Mouse (Mus musculus) megakaryocyte progenitor cell, adult 5-6 weeks (primary cell): ENCODE data around the gene Galt. TPM values are rescaled to one million over a fixed set of nuclear protein-coding genes. Genes with fewer than 3 reads are reported as not detected.
A peak's percentile ranks its signal among the peaks of the same experiment; 100 is the strongest.
"Not testable (repeated sequence)": the region's sequence is repeated elsewhere in the genome, so short reads cannot be mapped to it uniquely, and the experiment has no call there.

Experiments used
- ATAC-seq: replicated peaks from 2 replicates; pipeline ENCODE4 v1.8.0; 2016; ENCODE audit warnings: mild to moderate bottlenecking, moderate TSS enrichment, inconsistent platforms; ENCODE audit not compliant: poor library complexity
- total RNA-seq, 2 experiments: library from RNA; stranded (forward) in 1 of 2; stranded (reverse) in 1 of 2; fragments of 157-497, 149-512 nt in 1 of 2; fragments of 200-1000 nt in 1 of 2; gene quantifications; 2 replicates each; pipeline versions ENCODE4 v1.2.3 to v1.2.4; 2015 to 2017

The Galt gene
- total RNA-seq, 2 experiments from 2014 or later: 26.1 to 34.7 TPM

- peak; percentile 69; the same call in 1 of the 2 replicates for ATAC-seq
Observed at GRCm38 (mm10) chr4:41773502-41773901, 18.5 kb downstream of the Galt start.

- peak; percentile 70 for ATAC-seq
Observed at GRCm38 (mm10) chr4:41774002-41774401, 19.0 kb downstream of the Galt start, which contains the start of gene Ccl27a. Gene Ccl27a, minus strand, starts transcription at chr4:41774247.

GRCm38 (mm10) chr4:41774506-41774905, 19.5 kb downstream of the Galt start:
- ATAC-seq: not testable (repeated sequence)

GRCm38 (mm10) chr4:41775840-41776239, 20.8 kb downstream of the Galt start:
- not testable (repeated sequence) for ATAC-seq

- not testable (repeated sequence) for ATAC-seq
Observed at GRCm38 (mm10) chr4:41781271-41781670, 26.2 kb downstream of the Galt start.

- not testable (repeated sequence) for ATAC-seq
Observed at GRCm38 (mm10) chr4:41781748-41782485, 26.9 kb downstream of the Galt start.

GRCm38 (mm10) chr4:41782711-41783110, 27.7 kb downstream of the Galt start:
- ATAC-seq: not testable (repeated sequence)

GRCm38 (mm10) chr4:41783197-41783596, 28.2 kb downstream of the Galt start:
- ATAC-seq: not testable (repeated sequence)

Other genes with a start within 250 kb of the Galt start
- not detected in 2 replicates for gene 1110017D15Rik, start 237.9 kb upstream of the Galt start, total RNA-seq (2015)
- gene 1110017D15Rik, start 237.9 kb upstream of the Galt start, total RNA-seq (2017): not detected in 2 replicates
- gene Fam219a, start 185.7 kb upstream of the Galt start, total RNA-seq (2015): 0.98 and 1.1 TPM in 2 replicates
- 0.33 and 4.1 TPM in 2 replicates for gene Fam219a, start 185.7 kb upstream of the Galt start, total RNA-seq (2017)
- 0.44 TPM in 1 of 2 replicates, not detected in the other for gene Dnaic1, start 185.5 kb upstream of the Galt start, total RNA-seq (2015)
- gene Dnaic1, start 185.5 kb upstream of the Galt start, total RNA-seq (2017): not detected in 2 replicates
- gene Enho, start 114.9 kb upstream of the Galt start, total RNA-seq (2015): not detected in 2 replicates
- gene Enho, start 114.9 kb upstream of the Galt start, total RNA-seq (2017): not detected in 2 replicates
- not detected in 2 replicates for gene Cntfr, start 58.1 kb upstream of the Galt start, total RNA-seq (2015)
- gene Cntfr, start 58.1 kb upstream of the Galt start, total RNA-seq (2017): not detected in 2 replicates
- 28.2 and 46.9 TPM in 2 replicates for gene Il11ra1, start 55.2 kb upstream of the Galt start, total RNA-seq (2015)
- 132 and 149 TPM in 2 replicates for gene Il11ra1, start 55.2 kb upstream of the Galt start, total RNA-seq (2017)
- gene Rpp25l, start 41.7 kb upstream of the Galt start, total RNA-seq (2015): 17.5 and 24.4 TPM in 2 replicates
- gene Rpp25l, start 41.7 kb upstream of the Galt start, total RNA-seq (2017): 22.5 and 23.0 TPM in 2 replicates
- gene Dctn3, start 32.1 kb upstream of the Galt start, total RNA-seq (2015): 57.9 and 75.6 TPM in 2 replicates
- 73.4 and 94.6 TPM in 2 replicates for gene Dctn3, start 32.1 kb upstream of the Galt start, total RNA-seq (2017)
- gene Arid3c, start 24.1 kb upstream of the Galt start, total RNA-seq (2015): not detected in 2 replicates
- gene Arid3c, start 24.1 kb upstream of the Galt start, total RNA-seq (2017): not detected in 2 replicates
- gene Sigmar1, start 929 bp downstream of the Galt start, total RNA-seq (2015): 60.8 and 66.4 TPM in 2 replicates
- gene Sigmar1, start 929 bp downstream of the Galt start, total RNA-seq (2017): 68.0 and 76.3 TPM in 2 replicates
- 7.9 and 9.8 TPM in 2 replicates for gene Ccl27a, start 19.0 kb downstream of the Galt start, total RNA-seq (2015)
- 8.9 and 11.6 TPM in 2 replicates for gene Ccl27a, start 19.0 kb downstream of the Galt start, total RNA-seq (2017)
- gene Gm21541, start 148.4 kb downstream of the Galt start, total RNA-seq (2015): not detected in 2 replicates
- not detected in 2 replicates for gene Gm21541, start 148.4 kb downstream of the Galt start, total RNA-seq (2017)
- 1.1 and 1.5 TPM in 2 replicates for gene Gm20878, start 186.3 kb downstream of the Galt start, total RNA-seq (2015)
- gene Gm20878, start 186.3 kb downstream of the Galt start, total RNA-seq (2017): 1.8 and 5.5 TPM in 2 replicates
- 0.22 TPM in 1 of 2 replicates, not detected in the other for gene Fam205a4, start 210.8 kb downstream of the Galt start, total RNA-seq (2015)
- not detected in 2 replicates for gene Fam205a4, start 210.8 kb downstream of the Galt start, total RNA-seq (2017)